Mouse (Mus musculus) adrenal gland, postnatal 14 days (tissue): ENCODE data around the gene Fam122a. TPM values are rescaled to one million over a fixed set of nuclear protein-coding genes. Genes with fewer than 3 reads are reported as not detected.

Experiments used
- DNase-seq: peaks from one replicate; pipeline ENCODE4 v3.0.0; 2021; ENCODE audit warnings: mixed read lengths
- long read RNA-seq, 2 experiments: library from polyadenylated mRNA; stranded (forward); transcript quantifications; one replicate each; pipeline ENCODE4 v2.0.0; 2021
- total RNA-seq: library from RNA; stranded (reverse); gene quantifications from 2 replicates; pipeline ENCODE4 v1.2.3, GENCODE M21; 2021

The Fam122a gene
- 27.9 and 33.1 TPM in 2 replicates for total RNA-seq
- long read RNA-seq, experiment 1, transcript Fam122a-201 (1 exons, 855 nt) = major isoform, 46 of 46 reads
- long read RNA-seq, experiment 1, partial matches to known transcripts = 0 of 46 reads
- long read RNA-seq, experiment 1, other reads (novel, unspliced or antisense) = 0 of 46 reads
- long read RNA-seq, experiment 2, transcript Fam122a-201 (1 exons, 855 nt) = major isoform, 33 of 33 reads
- long read RNA-seq, experiment 2, partial matches to known transcripts = 0 of 33 reads
- long read RNA-seq, experiment 2, other reads (novel, unspliced or antisense) = 0 of 33 reads

- peak; percentile 96 for DNase-seq
Observed at GRCm38 (mm10) chr19:24476929-24477882, at the start of gene Fam122a. TSS of gene Fam122a (minus strand) at chr19:24477356.

- no peak for DNase-seq
Observed at GRCm38 (mm10) chr19:24523476-24524313, 46.5 kb upstream of the Fam122a start.

- no peak for DNase-seq
Observed at GRCm38 (mm10) chr19:24521997-24522396, 44.8 kb upstream of the Fam122a start.

- no peak for DNase-seq
Observed at GRCm38 (mm10) chr19:24521146-24521545, 44.0 kb upstream of the Fam122a start.

GRCm38 (mm10) chr19:24519732-24520409, 42.7 kb upstream of the Fam122a start:
- DNase-seq = no peak

- DNase-seq = no peak
Observed at GRCm38 (mm10) chr19:24518384-24518783, 41.2 kb upstream of the Fam122a start.

GRCm38 (mm10) chr19:24517057-24517456, 39.9 kb upstream of the Fam122a start:
- no peak for DNase-seq

- DNase-seq = no peak
Observed at GRCm38 (mm10) chr19:24515941-24516340, 38.8 kb upstream of the Fam122a start.

- no peak for DNase-seq
Observed at GRCm38 (mm10) chr19:24514661-24515642, 37.8 kb upstream of the Fam122a start.

GRCm38 (mm10) chr19:24513105-24513843, 36.1 kb upstream of the Fam122a start:
- DNase-seq = no peak

GRCm38 (mm10) chr19:24511939-24512338, 34.8 kb upstream of the Fam122a start:
- no peak for DNase-seq

GRCm38 (mm10) chr19:24509391-24509790, 32.2 kb upstream of the Fam122a start:
- DNase-seq = no peak

- no peak for DNase-seq
Observed at GRCm38 (mm10) chr19:24508087-24508767, 31.1 kb upstream of the Fam122a start.

GRCm38 (mm10) chr19:24502736-24503421, 25.7 kb upstream of the Fam122a start:
- no peak for DNase-seq

GRCm38 (mm10) chr19:24501525-24501924, 24.4 kb upstream of the Fam122a start:
- no peak for DNase-seq

- DNase-seq = no peak
Observed at GRCm38 (mm10) chr19:24500431-24500830, 23.3 kb upstream of the Fam122a start.

- no peak for DNase-seq
Observed at GRCm38 (mm10) chr19:24499291-24499690, 22.1 kb upstream of the Fam122a start.

- DNase-seq = no peak
Observed at GRCm38 (mm10) chr19:24493887-24494286, 16.7 kb upstream of the Fam122a start.
